Mouse (Mus musculus) left cerebral cortex, postnatal 25 days (tissue): Measurements from ENCODE around the gene Dbi. TPM values are rescaled to one million over a fixed set of nuclear protein-coding genes. Genes with fewer than 3 reads are reported as not detected.

Experiments used
- DNase-seq, 2 experiments: peaks; one replicate each; pipeline ENCODE4 v3.0.0; 2022; ENCODE audit warnings: low spot score in 2 of 2, mixed read lengths in 1 of 2
- intact Hi-C: fragments of 180-260 bp; cut with DNase I; formaldehyde crosslinking; loops from one replicate; pipeline ENCODE4 v1.15.1; 2025
- total RNA-seq, 2 experiments: library from RNA; stranded (reverse); gene quantifications; 2 replicates each; pipeline ENCODE4 v1.2.3; 2021

Dbi gene
- total RNA-seq, 2 experiments from 2014 or later = 247 to 272 TPM

GRCm38 (mm10) chr1:120064036-120064682, 56.7 kb downstream of the Dbi start:
- no peak for DNase-seq
- intact Hi-C loops = no loop called here

Other genes with a start within 250 kb of the Dbi start
- gene Tmem177, start 207.9 kb downstream of the Dbi start, total RNA-seq = 1 to 10 TPM; 8.0 to 8.3 TPM
- under 1 TPM; 0.57 to 0.69 TPM for gene Cfap221, start 123.8 kb downstream of the Dbi start, total RNA-seq
- under 1 TPM; 0.53 to 0.62 TPM for gene Sctr, start 114.2 kb downstream of the Dbi start, total RNA-seq
- gene Tmem37, start 47.0 kb downstream of the Dbi start, total RNA-seq = 1 to 10 TPM; 1.2 to 1.3 TPM
- gene 3110009E18Rik, start 109 bp upstream of the Dbi start, total RNA-seq = 1 to 10 TPM; 6.7 to 7.4 TPM
- 1 to 10 TPM; 6.6 to 7.3 TPM for gene Steap3, start 151.6 kb upstream of the Dbi start, total RNA-seq
- gene C1ql2, start 219.5 kb upstream of the Dbi start, total RNA-seq = 1 to 10 TPM; 2.9 to 3.0 TPM